Mouse (Mus musculus) T-cell, adult 2 months (primary cell): ENCODE results near the gene Grb7.

Experiments used
- DNase-seq: peaks from one replicate; pipeline ENCODE4 v3.0.0; 2022; ENCODE audit warnings: low spot score

The Grb7 gene

GRCm38 (mm10) chr11:98445679-98446078, 515 bp upstream of the Grb7 start:
- DNase-seq = no peak

- no peak for DNase-seq
These were observed 624 bp downstream of the Grb7 start for GRCm38 (mm10) chr11:98446562-98447474.

GRCm38 (mm10) chr11:98447475-98447834, 1.3 kb downstream of the Grb7 start:
- no peak for DNase-seq

GRCm38 (mm10) chr11:98448191-98448790, 2.1 kb downstream of the Grb7 start:
- DNase-seq = no peak

GRCm38 (mm10) chr11:98449419-98449818, 3.2 kb downstream of the Grb7 start:
- no peak for DNase-seq

GRCm38 (mm10) chr11:98449921-98450771, 4.0 kb downstream of the Grb7 start:
- DNase-seq = no peak

- peak; percentile 41 for DNase-seq
These were observed 9.3 kb downstream of the Grb7 start for GRCm38 (mm10) chr11:98455484-98455883.

GRCm38 (mm10) chr11:98456545-98456944, 10.4 kb downstream of the Grb7 start:
- DNase-seq = no peak

GRCm38 (mm10) chr11:98456945-98457344, 10.8 kb downstream of the Grb7 start:
- no peak for DNase-seq

- peak; percentile 96 for DNase-seq
These were observed 11.3 kb downstream of the Grb7 start for GRCm38 (mm10) chr11:98457367-98458120.

- DNase-seq = no peak
These were observed 12.2 kb downstream of the Grb7 start for GRCm38 (mm10) chr11:98458121-98458990.

- DNase-seq = peak; percentile 31
These were observed 13.0 kb downstream of the Grb7 start for GRCm38 (mm10) chr11:98459071-98459741.

GRCm38 (mm10) chr11:98459860-98460259, 13.7 kb downstream of the Grb7 start:
- no peak for DNase-seq

- no peak for DNase-seq
These were observed 15.0 kb downstream of the Grb7 start for GRCm38 (mm10) chr11:98461109-98461720.

GRCm38 (mm10) chr11:98462255-98462654, 16.1 kb downstream of the Grb7 start:
- DNase-seq = no peak

GRCm38 (mm10) chr11:98463911-98464310, 17.7 kb downstream of the Grb7 start:
- DNase-seq = peak; percentile 65

GRCm38 (mm10) chr11:98464516-98464915, 18.3 kb downstream of the Grb7 start:
- peak; percentile 71 for DNase-seq

GRCm38 (mm10) chr11:98469761-98470714, 23.8 kb downstream of the Grb7 start:
- peak; percentile 71 for DNase-seq

- no peak for DNase-seq
These were observed 24.6 kb downstream of the Grb7 start for GRCm38 (mm10) chr11:98470795-98471194.
